Mouse (Mus musculus) lung, embryonic 15.5 days (tissue): Measurements from ENCODE around the gene Selenof. TPM values are rescaled to one million over a fixed set of nuclear protein-coding genes. Genes with fewer than 3 reads are reported as not detected.

Experiments used
- polyA plus RNA-seq: library from polyadenylated mRNA; unstranded; fragments of >200 nt; fragmentation: Nextera tagmentation; extraction: Ambion mirVana; gene quantifications from 2 replicates; pipeline ENCODE4 v1.2.1, GENCODE M21; 2015

The Selenof gene
- polyA plus RNA-seq, 1 experiment from 2014 or later = 738 TPM

Other genes with a start within 250 kb of the Selenof start
- 10.8 and 11.7 TPM in 2 replicates for gene Hs2st1, start 123 bp upstream of the Selenof start, polyA plus RNA-seq
- gene Sh3glb1, start 150.0 kb downstream of the Selenof start, polyA plus RNA-seq = 110 and 115 TPM in 2 replicates
- 2.9 and 3.4 TPM in 2 replicates for gene Clca3a1, start 190.7 kb downstream of the Selenof start, polyA plus RNA-seq
- 1.4 and 2.5 TPM in 2 replicates for gene Clca3a2, start 249.2 kb downstream of the Selenof start, polyA plus RNA-seq